Mouse (Mus musculus): ENCODE results near the gene Pex5.

Pex5 gene

DNA sequence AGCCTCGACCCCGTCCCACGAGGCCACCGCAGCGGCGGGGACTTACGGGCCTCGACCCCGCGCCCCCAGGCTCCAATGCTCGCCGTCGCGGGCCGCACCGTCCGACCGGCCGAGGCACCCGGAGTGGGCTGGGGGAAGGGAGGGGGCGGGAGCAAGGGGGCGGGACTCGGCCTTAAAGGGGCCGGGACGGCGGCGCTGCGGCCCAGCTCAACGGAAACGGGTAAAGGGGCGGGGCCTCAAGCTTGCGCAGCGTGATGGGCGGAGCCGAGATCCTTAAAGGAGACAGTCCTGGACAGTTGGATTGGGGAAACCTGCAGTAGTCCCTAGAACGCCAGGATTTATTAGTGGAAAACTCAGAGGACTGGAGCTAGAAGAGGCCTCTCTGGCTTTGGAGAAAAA, at the start of gene Pex5:
Gene Pex5, minus strand, starts transcription at position 141 of the 399 bp plus-strand sequence.
- peak; percentile 91 to 95 for DNase-seq (ENCODE audit: low spot score in 2 of 2)

DNA sequence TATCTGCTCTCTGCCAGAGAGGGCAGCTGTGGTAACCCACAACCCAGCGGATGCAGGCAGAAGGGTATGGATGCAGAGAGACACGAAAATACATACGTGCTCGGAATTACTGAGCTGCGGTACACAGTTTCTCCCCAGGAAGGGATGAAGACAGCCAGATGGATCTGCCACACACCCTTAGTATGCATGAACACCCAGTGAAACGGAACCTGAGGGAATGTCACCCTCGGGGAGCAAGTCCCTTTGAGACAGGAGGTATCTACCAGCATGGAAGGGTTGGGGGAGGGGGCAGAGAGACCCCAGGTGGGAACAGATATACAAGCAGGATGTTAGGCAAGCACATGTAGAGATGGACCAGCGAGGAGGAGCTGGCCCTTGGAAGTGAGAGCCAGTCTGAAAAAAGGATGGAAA, 49.0 kb upstream of the Pex5 start:
- peak; percentile 46 to 50 for DNase-seq (ENCODE audit: low spot score in 2 of 2)

DNA sequence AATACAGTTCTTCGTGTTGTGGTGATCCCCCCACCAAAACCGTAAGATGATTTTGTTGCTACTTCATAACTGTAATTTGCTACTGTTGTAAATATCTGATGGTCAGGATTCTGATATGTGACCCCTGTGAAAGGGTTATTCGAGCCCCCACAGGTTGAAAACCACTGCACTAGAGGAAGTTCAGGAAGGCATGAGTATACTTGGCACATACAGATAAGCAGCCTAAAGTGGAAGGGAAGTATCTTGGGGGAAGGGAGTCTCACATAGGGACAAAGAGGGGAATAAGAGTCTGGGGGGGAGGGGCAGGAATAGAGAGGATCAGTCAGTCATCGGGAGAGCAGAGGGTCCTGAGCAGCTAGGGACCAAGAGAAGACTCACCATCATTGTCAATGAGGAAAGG, 44.5 kb upstream of the Pex5 start:
- DNase-seq (ENCODE audit: low spot score in 2 of 2), result no peak

DNA sequence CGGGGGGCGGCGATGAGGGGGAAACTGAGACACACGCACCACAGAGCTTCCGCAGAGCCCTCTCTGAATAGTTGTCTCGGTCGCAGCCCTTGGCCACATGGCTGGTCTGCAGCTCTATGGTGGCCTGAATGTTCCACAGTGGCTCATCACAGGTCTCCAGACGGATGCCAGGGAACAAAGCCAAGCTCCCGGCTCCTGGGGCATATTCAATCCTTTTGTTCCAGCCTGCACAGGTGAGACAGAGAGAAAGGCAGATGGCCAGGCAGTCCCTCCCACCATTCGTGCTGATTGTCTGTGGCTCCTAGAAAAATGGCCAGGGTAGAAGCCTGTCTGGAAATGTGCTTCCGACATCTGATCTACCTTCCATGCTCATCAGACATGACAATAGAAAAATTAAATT, 43.6 kb upstream of the Pex5 start:
- DNase-seq (ENCODE audit: low spot score in 2 of 2), result no peak

DNA sequence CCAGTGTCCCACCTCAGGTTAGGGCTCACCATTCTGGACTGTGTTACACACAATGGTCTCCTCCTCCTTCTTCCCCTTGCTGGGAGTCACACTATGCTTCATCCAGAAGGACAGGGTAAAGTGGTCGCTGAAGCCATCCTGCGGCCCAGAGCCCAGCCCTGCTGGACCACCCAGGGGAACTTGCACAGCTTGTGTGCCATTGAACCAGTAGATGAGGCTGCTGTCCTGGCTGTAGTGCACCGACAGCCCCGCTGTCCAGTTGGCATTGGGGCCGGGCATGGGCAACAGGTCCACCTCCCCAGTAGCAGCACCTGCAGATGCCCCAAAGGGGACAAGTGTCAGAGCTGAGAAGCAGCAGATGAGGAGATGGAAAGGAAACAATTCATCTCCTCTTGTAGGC, 43.0 kb upstream of the Pex5 start:
- DNase-seq (ENCODE audit: low spot score in 2 of 2), result no peak

DNA sequence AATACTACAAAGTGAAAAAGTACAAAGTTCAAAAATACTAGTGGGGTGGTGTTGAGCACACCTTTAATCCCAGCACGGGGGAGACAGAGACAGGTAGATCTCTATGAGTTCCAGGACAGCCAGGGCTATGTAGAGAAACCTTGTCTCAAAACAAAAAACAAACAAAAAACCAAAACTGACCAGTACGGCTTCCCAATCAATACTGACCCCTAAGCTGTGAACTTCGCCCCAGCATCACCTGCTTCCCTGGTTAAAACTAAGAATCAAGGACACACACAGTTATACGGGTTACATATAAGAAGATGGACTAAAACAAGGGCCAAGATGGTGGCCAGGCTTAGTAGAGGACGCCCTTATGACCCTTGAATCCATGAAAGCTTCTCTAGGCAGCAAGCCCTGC, 41.4 kb upstream of the Pex5 start:
- no peak for DNase-seq (ENCODE audit: low spot score in 2 of 2)

DNA sequence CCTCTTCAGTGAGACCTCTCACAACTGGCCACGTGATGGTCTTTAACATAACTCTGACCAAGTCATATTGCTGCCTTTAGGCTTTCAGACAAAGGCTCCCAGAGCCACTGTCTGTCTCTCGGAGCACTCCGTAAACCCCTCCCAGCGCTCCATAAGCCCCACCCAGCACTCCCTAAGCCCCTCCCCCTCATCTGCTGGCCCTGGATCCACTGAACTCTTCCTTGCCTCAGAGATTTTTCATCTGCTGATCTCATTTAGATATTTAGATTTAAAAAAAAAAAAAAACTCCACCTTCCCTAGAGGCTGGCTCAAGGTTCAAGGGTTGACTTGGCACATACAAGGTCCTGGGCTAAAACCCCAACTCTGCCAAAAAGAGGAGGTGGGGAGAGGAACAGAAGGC, 38.9 kb upstream of the Pex5 start:
- DNase-seq (ENCODE audit: low spot score in 2 of 2), result no peak

DNA sequence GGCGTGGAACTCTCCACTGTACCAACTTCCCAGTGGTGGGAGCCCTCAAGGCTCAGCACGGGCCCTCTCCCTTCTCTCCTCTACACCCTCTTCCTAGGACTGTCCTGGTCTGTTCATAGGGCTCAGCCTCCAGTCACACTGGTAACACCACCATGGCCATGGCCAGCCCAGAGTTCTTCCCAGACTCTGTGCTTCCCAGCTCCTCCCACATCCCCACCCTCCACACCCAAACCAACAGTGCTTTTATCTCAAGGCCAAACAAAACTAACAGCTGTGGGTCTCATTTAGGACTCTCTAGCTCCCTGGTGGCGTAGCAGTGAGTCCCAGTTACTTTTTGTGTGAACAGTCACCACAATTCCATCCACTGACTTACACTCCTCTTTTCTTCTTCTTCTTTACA, 37.1 kb upstream of the Pex5 start:
- DNase-seq (ENCODE audit: low spot score in 2 of 2), result no peak

DNA sequence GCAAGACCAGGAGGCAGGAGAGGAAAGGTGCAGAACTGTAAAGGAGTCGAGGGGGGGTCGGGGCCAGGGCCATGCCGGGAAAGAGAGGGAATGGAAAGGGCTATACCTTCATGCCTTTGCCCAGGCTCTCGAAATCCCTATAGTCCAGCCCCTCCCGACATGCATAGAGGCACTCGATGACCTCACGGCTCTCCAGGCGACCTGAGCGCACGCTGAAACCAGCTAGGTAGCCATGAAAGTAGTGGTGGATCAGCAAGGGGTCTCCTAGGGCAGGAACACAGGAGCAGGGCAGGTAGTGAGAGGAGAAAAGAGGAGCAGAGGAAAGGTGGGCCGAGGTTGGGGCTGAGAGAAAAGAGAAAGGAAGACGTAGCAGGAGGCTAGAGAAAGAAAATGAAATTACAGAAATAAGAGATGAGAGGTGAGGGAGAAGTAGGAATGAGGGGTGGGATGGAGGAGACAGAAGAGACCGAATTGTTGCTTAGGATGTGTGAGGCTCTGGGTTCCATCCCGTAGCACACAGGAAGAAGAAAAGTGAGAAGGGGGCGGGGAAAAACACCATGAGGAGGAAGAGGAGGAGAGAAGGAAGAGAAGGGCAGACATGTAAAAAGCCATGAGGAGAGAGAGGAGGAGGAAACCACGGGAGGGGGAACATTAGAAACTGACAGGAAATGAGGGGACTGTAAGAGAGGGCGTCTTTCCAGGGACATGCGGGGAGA, 35.0 kb upstream of the Pex5 start:
- no peak for DNase-seq (ENCODE audit: low spot score in 2 of 2)

DNA sequence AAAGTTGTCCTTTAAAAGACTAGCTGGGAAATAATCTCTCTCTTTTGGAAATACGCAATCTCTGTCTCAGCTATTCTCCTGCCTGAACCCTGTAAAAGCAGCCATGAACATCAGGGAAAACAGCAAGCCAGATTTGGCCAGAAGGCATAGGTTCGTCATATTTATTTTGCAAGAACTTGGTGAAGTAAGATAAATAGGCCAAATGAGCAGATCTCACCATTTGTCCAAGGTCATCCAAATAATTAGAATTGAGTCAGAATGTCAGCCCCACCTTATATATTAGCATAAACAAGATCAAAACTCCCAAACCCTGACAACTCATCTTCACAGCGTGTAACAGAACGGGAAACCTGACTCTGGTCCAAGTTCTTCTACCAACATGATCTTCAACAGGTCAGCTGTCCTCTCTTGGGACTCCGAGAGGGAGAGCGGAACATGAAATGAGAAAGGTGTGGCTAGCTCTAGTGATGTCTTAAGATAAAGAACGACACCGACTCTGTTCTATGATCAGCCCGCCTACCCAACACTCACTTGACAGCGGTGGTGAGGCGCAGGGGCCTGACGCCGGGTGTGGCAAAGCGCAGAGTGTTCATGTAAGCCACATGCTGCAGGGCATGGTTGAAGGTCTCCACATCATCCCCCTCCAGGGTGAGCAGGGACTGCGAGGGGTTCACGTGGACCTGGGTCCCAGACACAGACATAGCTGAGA, 34.2 kb upstream of the Pex5 start:
- no peak for DNase-seq (ENCODE audit: low spot score in 2 of 2)

DNA sequence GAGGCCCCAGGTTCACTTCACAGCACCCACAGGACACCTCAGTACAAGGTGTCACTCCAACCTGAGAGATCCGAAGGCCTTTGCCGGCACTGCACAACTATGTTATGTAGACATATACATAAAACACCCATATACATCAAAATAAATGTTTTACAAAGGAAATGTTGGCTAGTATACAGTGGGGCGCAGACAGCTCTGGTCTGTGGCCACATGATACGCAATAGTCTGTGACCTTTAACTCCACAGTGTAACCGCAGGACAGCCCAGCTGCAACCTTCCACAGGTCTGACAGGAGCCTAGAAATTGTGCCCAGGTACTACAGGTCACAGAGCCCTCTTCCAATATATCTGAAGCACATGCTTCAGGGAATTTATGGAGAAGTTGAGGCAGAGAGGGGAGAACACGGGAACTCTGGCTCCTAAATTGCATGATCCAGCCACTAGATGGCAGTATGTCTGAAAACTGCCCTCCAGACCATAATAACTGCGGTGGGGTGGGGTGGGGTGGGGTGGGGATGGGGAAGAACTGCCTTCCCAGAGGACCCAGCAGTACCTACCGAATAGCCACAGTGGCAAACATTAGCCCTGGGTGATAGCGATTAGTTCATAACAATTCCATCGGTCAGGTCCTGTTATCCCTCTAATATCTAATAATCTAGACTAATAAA, 33.5 kb upstream of the Pex5 start:
- no peak for DNase-seq (ENCODE audit: low spot score in 2 of 2)

DNA sequence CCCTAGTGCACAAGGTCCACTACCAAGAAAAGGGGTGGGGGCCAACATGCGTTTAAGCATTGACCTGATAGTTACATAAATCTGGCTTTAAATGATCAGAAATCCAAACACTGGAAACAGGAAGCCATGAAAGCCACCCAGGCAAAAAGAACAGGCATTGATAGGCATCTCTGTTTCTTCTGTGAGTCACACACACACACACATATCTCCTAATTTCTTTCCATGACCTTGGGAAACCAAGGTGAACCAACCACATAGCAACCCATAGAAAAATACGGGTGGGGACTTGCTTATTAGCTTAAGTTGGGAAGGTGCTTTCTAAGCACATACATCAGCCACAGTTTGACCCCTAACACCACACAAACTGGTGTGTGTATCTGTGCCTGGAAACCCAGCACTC, 32.5 kb upstream of the Pex5 start:
- no peak for DNase-seq (ENCODE audit: low spot score in 2 of 2)

DNA sequence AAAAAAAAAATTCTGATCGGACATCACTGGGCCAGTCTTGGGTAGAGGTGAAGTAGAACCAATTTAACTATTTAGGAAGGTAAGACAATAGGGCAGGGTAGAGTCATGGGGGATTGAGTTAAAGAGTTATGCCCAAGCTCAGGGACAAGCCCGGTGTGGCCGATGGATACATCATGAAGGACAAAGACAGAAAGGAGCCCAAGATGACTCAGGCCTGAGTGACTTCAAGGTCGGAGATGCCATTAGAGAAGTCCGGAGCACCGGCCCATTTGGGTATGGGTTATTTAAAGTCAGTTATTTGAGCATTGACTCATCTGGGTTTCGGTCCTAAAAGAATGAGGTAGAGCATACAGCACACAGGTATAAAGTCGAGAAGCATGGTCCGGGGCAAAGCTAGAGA, 31.6 kb upstream of the Pex5 start:
- no peak for DNase-seq (ENCODE audit: low spot score in 2 of 2)

DNA sequence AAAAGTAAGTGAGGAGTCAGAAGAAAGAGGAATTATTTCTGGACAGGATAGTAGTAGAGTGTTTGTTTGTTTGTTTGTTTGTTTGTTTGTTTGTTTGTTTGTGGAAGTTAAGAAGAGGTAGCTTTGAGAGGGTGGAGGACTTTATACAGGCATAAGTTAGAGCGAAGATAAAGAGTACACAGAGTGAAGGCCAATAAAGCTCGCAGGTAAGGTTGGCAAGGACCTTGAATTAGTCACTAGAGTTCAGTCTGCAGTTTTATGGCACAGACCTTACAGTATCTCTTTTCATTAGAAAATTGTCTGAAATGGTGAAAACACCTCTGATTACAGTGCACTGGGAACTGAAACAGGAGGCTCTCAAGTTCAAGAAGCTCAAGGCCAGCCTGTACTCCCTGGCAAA, 31.2 kb upstream of the Pex5 start:
- DNase-seq (ENCODE audit: low spot score in 2 of 2), result no peak

DNA sequence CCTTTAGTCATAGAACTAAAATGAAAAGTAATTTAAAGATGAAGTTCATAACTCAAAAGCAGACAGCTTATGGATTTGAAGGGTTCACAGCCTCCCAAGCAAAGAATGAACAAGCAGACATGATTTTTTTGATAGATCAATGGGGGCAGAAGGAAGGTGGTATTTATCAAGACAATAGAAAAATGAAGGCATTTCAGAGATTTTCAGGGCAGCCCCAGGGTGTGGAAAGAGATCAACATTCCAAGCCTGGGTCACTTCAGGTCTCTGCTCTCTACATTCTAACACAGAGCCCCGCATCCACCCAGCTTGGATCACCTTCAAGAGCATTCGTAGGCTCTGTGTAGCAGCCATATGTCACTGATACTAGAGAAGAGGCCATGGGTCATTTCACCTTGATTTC, 28.5 kb upstream of the Pex5 start:
- DNase-seq (ENCODE audit: low spot score in 2 of 2), result no peak

DNA sequence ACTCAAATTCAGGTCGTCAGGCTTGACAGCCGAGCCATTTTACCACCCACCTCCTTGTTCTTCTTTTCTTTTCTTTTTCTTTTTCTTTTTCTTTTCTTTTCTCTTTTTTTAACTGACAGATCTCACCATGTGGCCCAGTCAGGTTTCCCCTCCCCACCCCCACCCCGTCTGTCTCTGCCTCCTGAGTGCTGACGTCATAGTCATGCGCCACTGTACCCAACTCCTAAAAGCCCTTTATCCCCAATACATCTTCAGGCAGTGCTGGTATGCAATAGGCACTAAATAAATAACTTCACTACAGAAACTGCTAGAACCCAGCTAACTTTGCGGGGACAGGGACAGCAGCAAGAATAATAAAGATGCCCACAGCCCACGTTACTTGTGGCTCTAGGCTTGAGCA, 21.4 kb upstream of the Pex5 start:
- no peak for DNase-seq (ENCODE audit: low spot score in 2 of 2)

DNA sequence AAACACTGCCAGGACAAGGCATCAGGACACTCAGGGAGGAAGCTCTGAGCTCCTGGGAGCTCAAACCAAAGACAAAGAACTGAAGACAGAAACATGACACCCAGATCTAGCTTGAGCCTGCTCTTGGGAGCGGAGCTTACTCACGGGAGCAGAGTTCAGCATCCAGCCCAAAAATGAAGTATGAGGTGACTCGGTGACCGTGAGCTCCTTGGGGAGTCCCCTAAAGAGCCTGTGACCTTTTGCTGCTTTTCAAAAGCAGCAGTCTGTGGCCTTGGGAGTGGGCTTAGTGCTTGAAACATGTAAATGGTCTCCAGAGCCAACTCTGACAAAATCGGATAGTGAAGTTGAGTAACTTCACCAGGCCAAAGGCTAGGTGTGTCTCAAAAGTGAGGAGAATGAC, 20.3 kb upstream of the Pex5 start:
- DNase-seq (ENCODE audit: low spot score in 2 of 2), result no peak

DNA sequence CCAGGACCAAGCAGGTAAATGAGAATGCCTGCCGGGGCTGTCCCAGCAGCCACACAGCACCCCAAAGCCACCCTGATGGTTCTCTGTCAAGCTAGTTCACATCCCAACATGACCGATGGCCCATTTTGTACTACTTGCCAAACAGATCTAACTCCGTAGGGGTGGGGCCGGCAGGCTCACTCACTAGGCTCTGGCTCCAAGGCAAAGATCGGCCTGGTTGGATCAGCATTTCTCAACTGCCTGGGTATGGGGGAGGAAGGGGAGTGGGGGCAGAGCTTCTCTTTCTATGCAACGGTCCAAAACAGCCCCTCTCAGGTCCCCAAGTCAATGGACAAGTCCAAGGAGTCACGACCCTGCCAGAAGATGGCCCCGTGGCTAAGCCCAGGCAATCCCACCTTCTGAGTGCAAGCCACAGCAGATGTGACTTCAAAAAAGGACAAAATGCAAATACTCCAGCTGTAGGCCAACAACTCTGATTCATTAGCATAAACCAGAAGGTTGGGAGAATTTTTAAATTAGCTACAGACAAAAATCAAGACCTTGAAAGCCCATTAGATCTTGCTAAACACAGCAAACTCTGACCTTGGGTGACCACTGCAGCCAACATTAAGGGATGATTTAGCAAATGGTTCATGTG, 18.9 kb upstream of the Pex5 start:
- DNase-seq (ENCODE audit: low spot score in 2 of 2), result no peak

DNA sequence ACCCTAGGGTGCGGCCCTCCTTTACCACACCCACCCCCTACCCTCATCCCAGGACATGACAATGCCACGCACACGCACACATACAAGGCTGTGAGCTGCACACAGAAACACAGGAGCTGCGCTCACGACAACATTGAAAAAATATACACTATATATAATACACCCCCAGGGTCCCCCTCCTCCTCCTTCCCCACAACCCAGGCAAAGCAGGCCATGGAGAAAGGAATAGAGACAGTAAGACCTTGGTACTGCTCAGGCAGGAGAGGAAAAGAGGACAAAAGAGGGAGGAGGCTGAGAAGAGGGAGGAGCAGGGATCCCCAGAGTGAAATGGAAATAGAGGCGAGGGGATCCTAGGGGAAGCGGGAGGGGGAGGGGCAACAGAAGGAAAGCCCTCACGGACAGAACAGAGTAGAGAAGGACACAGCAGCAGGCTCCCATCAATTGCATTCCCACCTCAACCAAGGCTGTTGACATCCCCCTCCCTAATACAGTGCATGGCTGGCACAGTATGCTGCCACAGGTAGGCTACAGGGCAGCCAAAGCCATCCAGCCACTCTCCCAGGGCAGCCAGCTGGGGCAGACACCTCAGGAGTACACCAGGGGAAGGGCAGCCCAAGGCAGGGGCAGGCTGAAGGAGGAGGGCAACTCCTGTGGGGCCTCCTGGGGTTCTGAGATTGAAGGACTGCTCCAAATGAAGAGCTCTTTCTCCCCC, 16.1 kb upstream of the Pex5 start:
- peak in 1 of 2 experiments; percentile 16 for DNase-seq (ENCODE audit: low spot score in 2 of 2)

DNA sequence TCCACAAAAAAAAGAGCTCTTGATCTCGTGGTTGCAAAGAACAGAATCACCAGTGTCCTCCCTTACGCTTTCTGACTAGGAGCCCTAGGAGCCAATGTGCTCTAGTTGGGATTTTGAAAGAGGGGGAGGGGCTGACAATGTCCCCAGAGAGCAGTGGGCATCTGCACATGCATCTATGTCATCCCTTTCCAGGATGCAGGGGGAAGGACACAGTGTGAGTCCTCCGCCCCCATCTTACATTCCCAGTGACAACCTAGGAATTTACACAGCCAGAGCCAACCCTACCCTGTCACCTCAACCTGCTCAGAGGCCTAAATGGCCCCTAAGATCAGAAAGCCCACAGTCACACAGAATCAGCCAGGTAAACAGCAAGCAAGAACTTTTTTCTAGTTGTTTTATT, 15.5 kb upstream of the Pex5 start:
- no peak for DNase-seq (ENCODE audit: low spot score in 2 of 2)

DNA sequence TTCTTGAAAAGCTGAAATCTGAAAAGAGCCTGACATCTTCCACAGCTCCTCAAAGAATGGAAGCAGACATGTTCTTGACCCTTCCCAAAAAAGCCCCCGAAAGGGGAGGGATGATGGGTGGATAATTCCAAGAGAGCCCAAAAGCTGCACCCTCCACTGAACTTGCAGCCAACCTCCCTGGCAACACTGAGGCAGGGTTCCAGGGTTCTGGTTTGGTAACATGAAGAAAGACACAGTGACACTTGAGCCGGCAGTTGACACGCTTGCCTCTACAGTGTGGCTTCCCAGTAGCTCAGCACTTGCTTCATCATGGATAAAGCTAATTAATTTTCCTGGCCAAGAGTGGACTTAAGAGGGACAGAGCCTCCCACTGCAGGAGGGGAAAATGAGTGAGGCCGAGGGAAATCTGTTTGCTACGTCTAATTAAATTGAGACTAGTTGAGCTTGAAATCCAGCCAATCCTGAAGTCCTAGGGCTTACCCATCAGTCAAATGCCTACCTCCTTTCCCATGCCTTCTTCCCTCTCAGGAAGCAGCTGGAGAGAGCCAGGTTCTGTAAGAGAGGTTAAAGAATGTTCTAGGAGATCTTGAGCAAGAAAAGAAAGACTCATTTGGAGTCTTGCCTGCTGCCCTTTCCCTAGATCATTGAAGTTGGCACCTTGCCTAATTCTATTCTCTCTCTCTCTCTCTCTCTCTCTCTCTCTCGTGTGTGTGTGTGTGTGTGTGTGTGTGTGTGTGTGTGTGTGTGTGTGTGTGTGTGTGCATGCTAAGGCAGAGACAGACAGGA, 13.1 kb upstream of the Pex5 start:
- peak in 1 of 2 experiments; percentile 16 for DNase-seq (ENCODE audit: low spot score in 2 of 2)
